Mouse (Mus musculus): ENCODE results near the gene Stam2. TPM values are rescaled to one million over a fixed set of nuclear protein-coding genes. Genes with fewer than 3 reads are reported as not detected.

The Stam2 gene
- total RNA-seq (2015; ENCODE audit: low replicate concordance) (4.8 and 12.1 TPM in 2 replicates), total RNA-seq (2017; ENCODE audit: low replicate concordance) (5.5 and 5.9 TPM in 2 replicates)

- peak; percentile 90 for ATAC-seq (replicated peaks; ENCODE audit: low FRiP score, poor library complexity, severe bottlenecking)
Measured at GRCm38 (mm10) chr2:52742256-52743158, at the start of gene Stam2. TSS of gene Stam2 (minus strand) at chr2:52742281.

DNA sequence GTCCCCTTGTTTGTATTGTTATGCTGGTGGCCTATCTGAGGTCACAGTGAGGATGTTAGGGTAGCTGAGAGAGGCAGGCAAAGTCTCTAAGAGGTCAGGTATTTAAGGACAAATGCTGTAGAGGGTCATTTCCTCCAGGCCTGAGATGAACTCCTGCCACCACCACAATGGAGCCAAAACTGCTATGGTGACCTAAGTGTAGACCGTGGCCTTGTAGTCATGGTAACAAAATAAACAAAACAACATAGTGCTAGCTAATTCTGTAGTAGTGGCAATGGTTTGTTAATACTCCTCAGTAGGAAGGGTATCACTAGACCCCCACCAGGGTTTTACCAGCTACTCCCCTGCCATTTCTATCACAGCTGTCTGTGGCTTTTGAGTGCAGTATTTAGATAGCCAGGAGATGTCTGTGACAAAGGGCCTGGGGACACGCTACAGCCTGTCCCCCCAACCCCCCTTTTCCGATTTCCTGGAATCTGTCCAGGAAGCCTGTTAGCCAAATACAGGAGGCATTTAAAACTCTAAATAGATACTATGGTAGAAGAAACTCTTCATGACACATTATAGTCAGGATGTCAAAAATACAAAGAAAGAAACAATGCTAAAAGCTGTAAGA, 43.1 kb upstream of the Stam2 start:
- ATAC-seq (replicated peaks; ENCODE audit: low FRiP score, poor library complexity, severe bottlenecking) = no peak

GRCm38 (mm10) chr2:52779987-52780386, 37.9 kb upstream of the Stam2 start:
- ATAC-seq (replicated peaks; ENCODE audit: low FRiP score, poor library complexity, severe bottlenecking) = no peak

DNA sequence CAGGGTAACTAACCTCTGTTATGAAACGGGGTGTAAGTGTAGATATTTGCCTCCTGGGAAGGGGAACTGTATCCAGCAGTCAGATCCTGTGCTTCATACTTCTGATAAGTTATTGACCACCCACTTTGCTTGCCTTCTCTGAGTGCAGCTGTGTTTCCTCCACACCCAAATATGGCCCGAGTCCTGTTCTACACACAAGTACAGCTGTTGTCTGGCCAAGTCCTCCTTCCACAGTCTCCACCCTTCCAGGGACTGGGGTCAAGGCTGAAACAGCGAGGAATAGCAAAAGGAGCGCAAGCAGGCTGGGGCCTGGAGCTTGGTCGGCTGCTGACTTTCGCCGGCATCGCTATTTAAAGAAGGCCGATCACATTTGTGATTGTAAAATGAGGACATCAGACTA, 37.3 kb upstream of the Stam2 start:
- ATAC-seq (replicated peaks; ENCODE audit: low FRiP score, poor library complexity, severe bottlenecking) = no peak

- ATAC-seq (replicated peaks; ENCODE audit: low FRiP score, poor library complexity, severe bottlenecking) = no peak
Measured at GRCm38 (mm10) chr2:52777839-52778238, 35.8 kb upstream of the Stam2 start.

GRCm38 (mm10) chr2:52774373-52774772, 32.3 kb upstream of the Stam2 start:
- ATAC-seq (replicated peaks; ENCODE audit: low FRiP score, poor library complexity, severe bottlenecking) = no peak

- no peak for ATAC-seq (replicated peaks; ENCODE audit: low FRiP score, poor library complexity, severe bottlenecking)
Measured at GRCm38 (mm10) chr2:52772774-52773393, 30.8 kb upstream of the Stam2 start.

- ATAC-seq (replicated peaks; ENCODE audit: low FRiP score, poor library complexity, severe bottlenecking) = no peak
Measured at GRCm38 (mm10) chr2:52765130-52765529, 23.0 kb upstream of the Stam2 start.

DNA sequence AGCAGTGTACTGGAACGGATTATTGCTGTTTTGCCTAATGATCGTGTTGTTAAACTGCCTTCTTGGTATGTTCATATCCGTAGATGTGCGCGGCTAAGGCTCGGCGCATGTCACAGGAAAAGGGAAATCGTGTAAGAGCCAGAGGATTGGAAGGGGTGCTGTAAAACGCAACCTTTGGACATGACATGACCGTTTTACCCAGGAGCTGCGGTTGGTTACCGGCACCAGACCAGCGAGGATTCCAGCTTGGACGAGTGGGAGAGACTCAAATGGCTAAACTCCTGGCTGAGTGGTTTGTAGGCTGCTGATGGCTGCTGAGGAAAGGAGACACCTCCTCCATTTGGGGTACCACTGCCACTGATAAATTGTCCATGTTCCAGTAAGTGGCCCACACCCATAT, 21.8 kb upstream of the Stam2 start:
- no peak for ATAC-seq (replicated peaks; ENCODE audit: low FRiP score, poor library complexity, severe bottlenecking)

GRCm38 (mm10) chr2:52763040-52763736, 21.1 kb upstream of the Stam2 start:
- no peak for ATAC-seq (replicated peaks; ENCODE audit: low FRiP score, poor library complexity, severe bottlenecking)

- ATAC-seq (replicated peaks; ENCODE audit: low FRiP score, poor library complexity, severe bottlenecking) = no peak
Measured at GRCm38 (mm10) chr2:52762529-52762928, 20.4 kb upstream of the Stam2 start.

DNA sequence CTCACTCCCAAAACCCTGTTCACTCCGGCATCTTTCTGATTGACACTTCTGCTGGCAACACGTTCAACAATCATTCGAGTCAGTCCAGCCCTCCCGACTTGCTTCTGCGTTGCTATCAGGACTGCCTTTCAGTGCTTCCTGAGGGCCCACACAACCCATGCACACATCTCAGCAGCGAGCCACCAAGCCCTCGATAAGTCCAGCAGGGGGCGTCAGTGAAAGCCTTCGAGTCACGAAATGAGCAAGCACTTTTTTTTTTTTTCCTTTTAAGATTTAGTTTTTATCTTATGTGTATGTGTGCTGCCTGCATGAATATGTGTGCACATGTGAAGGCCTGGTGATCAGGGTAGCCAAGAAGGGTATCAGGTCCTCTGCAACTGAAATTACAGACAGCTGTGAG, 16.5 kb upstream of the Stam2 start:
- ATAC-seq (replicated peaks; ENCODE audit: low FRiP score, poor library complexity, severe bottlenecking) = no peak

GRCm38 (mm10) chr2:52756691-52757090, 14.6 kb upstream of the Stam2 start:
- no peak for ATAC-seq (replicated peaks; ENCODE audit: low FRiP score, poor library complexity, severe bottlenecking)

DNA sequence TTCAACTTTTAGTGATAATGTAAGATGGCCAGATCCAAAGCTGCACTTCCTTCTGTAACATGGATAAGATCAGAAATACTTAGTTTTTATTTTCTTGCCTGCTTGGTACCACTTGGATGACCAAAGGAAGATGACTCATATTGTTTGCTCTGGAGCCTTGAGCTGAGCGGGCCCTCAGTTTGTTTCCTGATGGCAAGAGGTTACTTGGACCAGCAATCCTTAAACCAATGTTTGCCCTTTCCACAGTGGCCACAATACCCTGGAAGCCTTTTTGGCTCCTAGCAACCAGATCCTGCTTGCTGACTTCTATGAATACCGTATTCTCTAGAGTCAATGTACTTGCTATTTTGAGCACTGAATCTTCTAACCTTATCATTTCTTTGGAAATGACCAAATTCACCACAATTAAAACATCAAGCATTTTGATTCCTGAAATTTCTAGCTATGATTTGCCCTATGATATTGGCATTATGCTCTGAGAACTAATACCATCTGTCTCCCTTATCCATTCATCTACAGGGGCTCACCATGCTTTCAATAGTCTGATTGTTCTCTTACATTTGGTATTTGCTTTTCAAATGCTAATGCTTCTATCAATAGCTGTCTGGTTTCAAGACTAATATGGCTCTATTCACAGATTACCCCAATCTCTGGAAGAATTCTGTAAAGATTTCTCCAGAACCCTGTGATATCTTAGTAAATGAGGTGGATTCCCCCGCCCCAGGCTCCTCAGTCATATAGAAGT, 11.7 kb upstream of the Stam2 start:
- ATAC-seq (replicated peaks; ENCODE audit: low FRiP score, poor library complexity, severe bottlenecking) = no peak

GRCm38 (mm10) chr2:52744099-52744498, 2.0 kb upstream of the Stam2 start:
- ATAC-seq (replicated peaks; ENCODE audit: low FRiP score, poor library complexity, severe bottlenecking) = no peak

GRCm38 (mm10) chr2:52741681-52742255, 313 bp downstream of the Stam2 start:
- ATAC-seq (replicated peaks; ENCODE audit: low FRiP score, poor library complexity, severe bottlenecking) = peak; percentile 76

GRCm38 (mm10) chr2:52740596-52740995, 1.5 kb downstream of the Stam2 start:
- no peak for ATAC-seq (replicated peaks; ENCODE audit: low FRiP score, poor library complexity, severe bottlenecking)

- no peak for ATAC-seq (replicated peaks; ENCODE audit: low FRiP score, poor library complexity, severe bottlenecking)
Measured at GRCm38 (mm10) chr2:52734504-52734903, 7.6 kb downstream of the Stam2 start.

GRCm38 (mm10) chr2:52733659-52734058, 8.4 kb downstream of the Stam2 start:
- ATAC-seq (replicated peaks; ENCODE audit: low FRiP score, poor library complexity, severe bottlenecking) = no peak
